Mouse (Mus musculus): ENCODE results near the gene Tenm3.

- TF ChIP-seq MYOG (IDR thresholded peaks at IDR 0.05; ENCODE audit: control insufficient read depth in 1 of 3, insufficient read depth in 1 of 3, insufficient read length in 2 of 3, low read depth in 2 of 3) = no peak
- no peak for TF ChIP-seq POLR2A (IDR thresholded peaks at IDR 0.05; ENCODE audit: insufficient read length, low read depth)
- TF ChIP-seq MAX (IDR thresholded peaks at IDR 0.05; ENCODE audit: low read depth) = no peak
- no peak for TF ChIP-seq MYOD1 (IDR thresholded peaks at IDR 0.05; ENCODE audit: control insufficient read depth in 1 of 3, insufficient read length in 2 of 3, low read depth in 2 of 3)
- no peak for TF ChIP-seq CEBPB (IDR thresholded peaks at IDR 0.05; ENCODE audit: insufficient read depth, poor library complexity, severe bottlenecking)
- TF ChIP-seq USF1 (IDR thresholded peaks at IDR 0.05; ENCODE audit: low read depth) = no peak
- no peak for TF ChIP-seq TCF12 (IDR thresholded peaks at IDR 0.05; ENCODE audit: insufficient read depth, poor library complexity, severe bottlenecking)
- TF ChIP-seq POLR2AphosphoS2 (IDR thresholded peaks at IDR 0.05; ENCODE audit: insufficient read length, low read depth) = no peak
- TF ChIP-seq E2F4 (IDR thresholded peaks at IDR 0.05; ENCODE audit: insufficient read depth) = no peak
- TF ChIP-seq SRF (IDR thresholded peaks at IDR 0.05; ENCODE audit: control insufficient read depth, insufficient read length, low read depth) = no peak
- TF ChIP-seq REST (IDR thresholded peaks at IDR 0.05; ENCODE audit: insufficient read depth, insufficient read length) = no peak
- no peak for TF ChIP-seq TCF3 (IDR thresholded peaks at IDR 0.05; ENCODE audit: insufficient read length, low read depth)
Measured at GRCm38 (mm10) chr8:48672471-48672870, 171.3 kb downstream of the Tenm3 start.
